Mouse (Mus musculus): ENCODE results near the gene Ifna4.

Gene Ifna4

GRCm38 (mm10) chr4:88867366-88867925 is 25.8 kb downstream of the Ifna4 start:
- peak; percentile 74 to 89 for DNase-seq (ENCODE audit: low spot score in 2 of 2)

GRCm38 (mm10) chr4:88867926-88868911 is 26.6 kb downstream of the Ifna4 start:
- no peak for DNase-seq (ENCODE audit: low spot score in 2 of 2)

- DNase-seq (ENCODE audit: low spot score in 2 of 2): no peak
Measured at GRCm38 (mm10) chr4:88872691-88873090, 31.0 kb downstream of the Ifna4 start.

DNA sequence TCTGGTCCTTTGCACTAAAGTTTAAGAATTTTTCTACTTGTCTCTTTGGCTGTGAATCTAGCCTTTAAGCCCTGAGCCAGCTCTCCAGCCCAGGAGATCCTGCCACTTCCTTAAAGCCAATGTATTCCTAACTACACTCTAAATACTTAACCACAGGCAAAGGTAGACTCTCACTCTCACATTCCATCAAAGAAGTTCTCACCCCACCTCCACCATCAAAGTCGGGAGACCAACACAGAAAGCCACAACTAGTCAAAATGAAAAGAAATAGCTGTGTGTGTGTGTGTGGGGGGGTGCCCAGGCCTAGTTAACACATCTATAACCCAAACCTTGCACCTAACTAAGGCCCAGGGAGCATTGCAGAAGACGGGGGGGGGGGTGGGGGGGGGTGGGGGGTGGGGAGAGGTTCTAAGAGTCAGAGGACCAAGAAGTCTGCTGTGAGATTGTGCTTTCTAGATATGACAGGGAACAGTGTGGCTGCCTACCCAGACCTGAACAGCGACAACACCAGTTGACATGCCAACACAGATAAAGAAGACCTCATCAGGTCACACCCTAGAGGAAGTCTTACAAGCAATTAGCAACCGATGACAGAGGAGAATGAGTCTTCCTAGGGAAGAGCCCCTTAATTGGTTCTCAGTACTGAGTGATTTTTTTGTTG is 33.9 kb downstream of the Ifna4 start:
- DNase-seq (ENCODE audit: low spot score in 2 of 2): no peak

DNA sequence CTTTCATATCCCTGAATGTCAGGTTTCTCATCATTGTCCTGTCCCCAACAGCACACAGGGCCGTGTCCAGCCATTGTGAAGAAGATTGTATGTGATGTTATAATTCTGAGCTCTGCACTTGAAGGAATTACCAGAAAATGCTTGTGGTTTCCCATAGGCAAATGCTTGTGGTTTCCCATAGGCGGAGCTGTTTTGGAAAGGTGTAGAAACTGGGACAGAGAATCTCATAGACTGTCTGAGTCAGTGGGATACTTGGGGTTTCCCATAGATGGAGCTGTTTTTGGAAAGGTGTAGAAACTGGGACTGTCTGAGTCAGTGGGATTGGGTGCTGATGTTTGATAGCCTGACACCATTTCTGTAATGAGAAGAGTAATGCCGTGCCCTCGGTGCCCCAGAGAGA is 34.9 kb downstream of the Ifna4 start:
- no peak for DNase-seq (ENCODE audit: low spot score in 2 of 2)

DNA sequence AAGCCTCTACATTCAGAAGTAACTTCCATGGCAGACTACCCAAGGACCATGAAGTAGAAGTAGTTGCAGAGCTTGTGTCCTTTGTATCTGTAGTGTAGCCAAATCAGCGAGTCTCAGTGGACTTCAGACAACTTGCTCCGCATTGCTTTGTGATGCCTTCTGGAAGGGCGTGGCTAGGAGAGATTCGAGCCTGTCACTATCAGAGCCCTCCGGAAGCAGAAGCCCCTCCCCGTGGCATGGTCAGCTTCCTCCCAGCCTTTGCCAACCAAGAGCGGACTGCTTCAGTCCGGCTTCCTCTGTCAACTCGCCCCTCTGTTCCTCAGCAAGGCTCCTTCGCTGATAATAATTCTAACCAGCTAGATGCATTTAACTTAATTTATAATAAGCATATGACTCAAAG is 36.6 kb downstream of the Ifna4 start:
- DNase-seq (ENCODE audit: low spot score in 2 of 2): no peak

- DNase-seq (ENCODE audit: low spot score in 2 of 2): no peak
Measured at GRCm38 (mm10) chr4:88878772-88879171, 37.1 kb downstream of the Ifna4 start.

- no peak for DNase-seq (ENCODE audit: low spot score in 2 of 2)
Measured at GRCm38 (mm10) chr4:88880101-88880500, 38.4 kb downstream of the Ifna4 start, which contains the start of gene Ifne. Gene Ifne (minus strand): TSS chr4:88880201.

DNA sequence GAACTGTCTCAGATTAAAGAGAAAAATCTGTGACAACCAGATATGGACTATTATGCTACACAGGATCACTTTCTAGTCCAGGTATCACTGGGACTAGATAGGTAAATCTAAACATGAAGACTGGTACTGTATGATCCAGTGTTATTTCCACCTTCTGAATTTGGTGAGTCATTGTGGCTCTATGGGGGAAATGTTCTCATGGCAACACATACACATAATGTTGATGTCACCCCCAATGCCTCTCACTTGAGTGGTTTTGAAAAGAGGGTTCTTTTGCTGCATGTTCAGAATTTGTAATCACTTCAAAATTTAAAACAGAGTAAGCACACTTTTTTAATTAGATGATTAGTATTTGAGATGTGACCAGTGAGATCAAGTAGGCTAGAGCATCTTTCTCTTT is 46.6 kb downstream of the Ifna4 start:
- DNase-seq (ENCODE audit: low spot score in 2 of 2): no peak

All from spleen, postnatal 4 days (tissue).